Mouse (Mus musculus): ENCODE results near the gene Ak4. TPM values are rescaled to one million over a fixed set of nuclear protein-coding genes. Genes with fewer than 3 reads are reported as not detected.
"Not testable (repeated sequence)": the region's sequence is repeated elsewhere in the genome, so short reads cannot be mapped to it uniquely, and the experiment has no call there.

Gene Ak4
- total RNA-seq, 1 experiment from 2014 or later, result 0.12 TPM

DNA sequence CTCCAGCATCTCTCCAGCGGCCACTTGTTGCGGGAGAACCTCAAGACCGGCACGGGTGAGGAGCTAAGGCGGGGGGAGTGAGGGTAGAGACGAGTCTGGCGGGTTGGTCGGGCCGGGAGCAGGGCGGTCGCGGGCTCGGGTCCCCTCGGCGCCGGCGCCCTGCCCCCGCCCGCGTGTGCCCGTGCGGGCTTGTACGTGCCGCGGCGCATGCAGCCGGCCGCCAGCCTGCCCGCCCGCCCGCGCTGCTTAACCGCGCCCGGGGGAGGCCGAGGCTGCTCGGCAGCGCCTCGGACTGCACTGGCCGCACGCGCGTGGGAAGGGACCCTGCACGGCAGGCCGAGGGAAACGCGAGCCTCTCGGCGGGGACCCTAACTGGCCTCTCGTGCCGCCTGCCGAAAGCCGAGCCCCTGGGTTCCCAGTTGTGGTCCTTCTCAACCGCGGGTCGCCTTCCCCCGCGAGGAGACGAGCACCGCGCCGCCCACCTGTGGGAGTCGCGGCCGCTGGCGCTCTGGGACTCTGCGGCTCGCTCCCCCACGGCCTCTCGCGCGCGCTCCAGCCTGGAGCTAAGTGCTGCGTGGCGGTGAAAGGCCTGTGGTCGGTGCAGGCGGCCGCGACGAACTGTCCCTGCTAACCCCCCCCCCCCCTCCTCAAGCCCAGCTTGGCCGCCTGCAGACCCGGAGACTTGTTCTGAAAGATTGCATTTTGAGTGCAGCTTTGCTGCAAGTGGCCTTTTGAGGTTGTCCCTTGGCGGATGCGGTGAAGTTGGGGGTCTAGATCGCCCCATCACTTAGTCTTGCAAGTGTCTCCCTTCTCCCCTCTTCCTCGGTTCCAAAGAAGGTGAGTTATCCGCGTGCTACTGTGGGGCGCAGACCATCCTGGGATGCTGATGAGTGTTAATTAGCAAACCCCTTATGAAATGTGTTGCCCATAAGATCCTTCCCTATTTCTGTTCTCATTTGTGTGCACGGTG is 1.1 kb downstream of the Ak4 start:
- no peak for ATAC-seq (ENCODE audit: extremely low read depth, insufficient number of reproducible peaks, low FRiP score, poor library complexity, severe bottlenecking)

DNA sequence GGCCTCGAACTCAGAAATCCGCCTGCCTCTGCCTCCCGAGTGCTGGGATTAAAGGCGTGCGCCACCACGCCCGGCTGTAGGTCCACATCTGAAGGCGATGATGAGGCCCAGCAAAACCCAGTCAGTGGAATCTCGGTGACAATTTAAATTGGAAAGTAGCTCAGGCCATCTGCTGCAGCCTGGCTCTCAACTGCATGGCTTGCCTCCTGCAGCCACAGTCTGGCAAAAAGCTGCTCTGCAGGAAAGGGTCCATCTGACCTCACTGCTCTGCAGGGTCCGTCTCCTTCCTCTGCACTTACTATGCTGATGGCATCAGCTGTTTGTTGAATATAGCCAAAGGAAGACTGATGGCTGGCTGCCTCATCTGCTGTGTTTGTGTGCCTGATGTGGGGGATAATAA is 3.9 kb downstream of the Ak4 start:
- ATAC-seq (ENCODE audit: extremely low read depth, insufficient number of reproducible peaks, low FRiP score, poor library complexity, severe bottlenecking), result no peak

DNA sequence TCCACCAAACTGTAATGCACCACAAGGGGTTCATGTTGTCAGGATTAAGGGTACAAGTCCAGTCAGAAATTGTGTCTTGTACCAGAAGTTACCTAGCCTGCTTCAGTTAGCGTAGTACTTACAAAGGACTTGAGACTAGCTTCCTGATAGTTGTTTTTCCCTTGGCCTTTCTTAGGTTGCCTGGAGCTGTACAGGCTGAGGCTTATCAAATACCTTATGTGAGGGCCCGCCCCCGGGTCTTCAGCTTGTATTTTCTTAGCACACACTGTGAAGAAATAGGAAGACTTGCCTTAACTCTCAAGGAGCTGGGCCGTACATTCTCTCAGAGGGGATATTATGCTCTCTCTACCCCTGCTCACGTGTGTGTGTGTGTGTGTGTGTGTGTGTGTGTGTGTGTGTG is 4.5 kb downstream of the Ak4 start:
- no peak for ATAC-seq (ENCODE audit: extremely low read depth, insufficient number of reproducible peaks, low FRiP score, poor library complexity, severe bottlenecking)

DNA sequence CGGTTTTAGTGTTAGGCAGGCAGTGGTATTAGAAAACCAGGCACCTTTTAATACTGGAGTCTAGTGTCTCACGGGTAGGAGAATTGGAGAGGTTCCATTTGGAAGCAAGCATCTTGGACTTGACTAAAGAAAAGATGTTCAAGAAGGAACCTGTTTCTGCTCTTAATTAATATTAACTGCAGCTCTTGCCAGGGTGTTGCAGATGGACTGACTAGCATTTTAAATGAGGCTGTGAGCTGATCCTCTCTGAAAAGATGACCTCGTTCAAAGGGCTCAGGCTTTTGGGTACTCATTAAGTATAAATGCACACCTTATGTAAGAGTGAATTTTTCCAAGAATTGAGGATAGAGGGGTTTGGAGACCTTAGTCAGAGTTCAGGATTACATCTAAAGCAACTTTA is 5.4 kb downstream of the Ak4 start:
- no peak for ATAC-seq (ENCODE audit: extremely low read depth, insufficient number of reproducible peaks, low FRiP score, poor library complexity, severe bottlenecking)

DNA sequence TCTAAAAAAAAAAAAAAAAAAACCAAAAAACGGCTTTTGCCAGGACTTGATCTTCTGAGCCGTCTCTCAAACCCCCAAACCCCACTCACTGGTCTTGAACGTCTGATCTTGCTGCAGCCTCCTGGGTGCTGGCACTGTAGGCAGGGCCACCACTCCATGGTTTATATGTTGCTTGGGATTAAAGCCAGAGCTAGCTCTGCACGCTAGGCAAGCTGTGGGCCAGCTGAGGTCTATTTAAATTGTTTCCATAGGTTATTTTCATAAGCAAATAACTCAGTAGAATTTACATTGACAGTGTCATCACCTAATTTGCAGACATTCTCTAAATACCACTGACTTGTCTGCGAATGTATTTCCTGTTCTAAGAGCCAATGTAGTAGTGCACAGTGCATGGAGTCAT is 6.0 kb downstream of the Ak4 start:
- ATAC-seq (ENCODE audit: extremely low read depth, insufficient number of reproducible peaks, low FRiP score, poor library complexity, severe bottlenecking), result no peak

DNA sequence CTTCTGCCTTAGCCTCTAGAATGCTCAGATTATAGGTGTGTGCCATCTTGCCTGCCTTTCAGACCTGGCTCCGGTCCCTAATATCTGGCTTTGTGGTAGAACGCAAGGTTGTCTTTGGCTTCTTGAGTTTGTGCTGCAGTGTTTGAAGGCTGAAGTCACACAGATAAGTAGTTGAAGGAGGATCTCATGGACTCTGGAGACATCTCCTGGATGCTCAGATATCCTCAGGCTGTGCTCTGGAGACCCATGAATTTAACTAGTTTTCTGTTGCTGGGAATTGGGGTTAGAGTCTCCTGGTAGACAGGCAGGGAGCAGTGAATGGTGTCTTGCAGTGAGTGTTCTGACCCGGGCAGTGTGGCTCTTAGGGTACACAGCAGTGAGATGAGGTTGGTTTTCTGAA is 6.6 kb downstream of the Ak4 start:
- ATAC-seq (ENCODE audit: extremely low read depth, insufficient number of reproducible peaks, low FRiP score, poor library complexity, severe bottlenecking), result no peak

DNA sequence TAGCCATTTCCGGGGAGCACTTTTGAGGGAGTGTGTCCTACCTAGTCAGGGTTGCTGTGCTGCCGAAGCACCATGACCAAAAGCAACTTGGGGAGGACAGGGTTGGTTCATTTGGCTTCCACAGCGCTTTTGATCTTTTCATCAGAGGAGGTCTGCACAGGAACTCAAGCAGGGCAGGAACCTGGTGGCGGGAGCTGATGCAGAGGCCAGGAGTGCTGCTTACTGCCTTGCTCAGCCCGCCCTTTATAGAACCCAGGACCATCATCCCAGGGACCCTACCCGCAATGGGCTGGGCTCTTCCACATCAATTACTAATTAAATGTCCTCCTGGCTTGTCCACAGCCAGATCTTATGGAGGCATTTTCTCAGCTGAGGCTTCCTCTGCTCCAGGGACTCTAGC is 7.5 kb downstream of the Ak4 start:
- no peak for ATAC-seq (ENCODE audit: extremely low read depth, insufficient number of reproducible peaks, low FRiP score, poor library complexity, severe bottlenecking)

DNA sequence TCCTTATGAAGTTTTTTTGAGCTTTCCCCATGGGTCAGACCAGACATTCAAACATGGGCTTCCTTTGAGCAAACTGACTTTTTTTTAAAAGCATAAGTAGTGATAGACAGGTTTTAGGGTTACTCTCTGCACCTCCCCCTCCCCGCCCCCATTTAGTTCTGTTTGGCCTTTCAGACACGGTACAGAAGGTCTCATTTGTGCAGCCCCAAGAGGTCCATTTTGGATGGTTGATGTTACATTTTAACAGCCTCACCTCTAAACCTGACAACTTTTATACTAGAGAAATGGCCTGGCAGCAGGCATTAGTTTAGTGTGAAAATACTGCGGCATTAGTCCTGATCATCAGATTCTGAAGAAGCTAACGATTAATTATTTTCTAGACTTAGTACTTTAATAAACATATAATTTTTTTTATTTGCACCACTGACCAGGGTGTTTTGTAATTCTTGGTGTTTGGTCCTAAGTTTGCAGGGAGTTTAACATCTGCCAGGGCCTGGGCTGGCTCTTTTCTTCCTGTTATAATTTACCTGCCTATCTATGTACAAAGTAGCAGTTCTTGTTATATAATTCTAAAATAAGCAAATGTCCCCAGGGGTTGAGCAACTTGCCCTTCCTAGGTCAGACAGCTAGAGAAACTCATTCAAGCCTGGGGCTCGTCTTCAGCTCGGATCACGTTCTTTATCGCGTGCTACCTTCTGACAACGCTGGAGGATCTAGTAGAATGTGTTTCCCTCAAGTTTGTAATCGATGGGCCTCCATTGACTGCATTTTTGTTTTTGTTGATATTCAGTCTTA is 9.0 kb downstream of the Ak4 start:
- ATAC-seq (ENCODE audit: extremely low read depth, insufficient number of reproducible peaks, low FRiP score, poor library complexity, severe bottlenecking), result no peak

DNA sequence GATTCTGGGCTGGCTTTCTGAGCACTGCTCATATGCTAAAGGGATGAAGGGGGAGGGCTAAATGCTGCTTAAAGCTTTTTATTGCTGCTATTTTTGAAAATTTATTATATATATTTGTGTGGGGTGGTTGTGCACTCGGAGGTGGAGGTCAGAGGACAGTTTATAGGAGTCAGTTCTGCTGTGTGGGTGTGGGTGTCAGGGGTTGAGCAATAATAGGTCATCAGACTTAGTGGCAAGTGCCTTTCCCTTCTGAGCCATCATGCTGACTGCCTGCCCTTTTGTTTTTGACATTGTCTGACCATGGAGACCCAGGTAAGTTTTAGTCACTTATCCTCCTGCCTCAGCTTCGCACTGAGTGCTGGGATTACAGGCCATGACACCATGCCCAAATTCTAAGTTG is 10.0 kb downstream of the Ak4 start:
- ATAC-seq (ENCODE audit: extremely low read depth, insufficient number of reproducible peaks, low FRiP score, poor library complexity, severe bottlenecking), result no peak

DNA sequence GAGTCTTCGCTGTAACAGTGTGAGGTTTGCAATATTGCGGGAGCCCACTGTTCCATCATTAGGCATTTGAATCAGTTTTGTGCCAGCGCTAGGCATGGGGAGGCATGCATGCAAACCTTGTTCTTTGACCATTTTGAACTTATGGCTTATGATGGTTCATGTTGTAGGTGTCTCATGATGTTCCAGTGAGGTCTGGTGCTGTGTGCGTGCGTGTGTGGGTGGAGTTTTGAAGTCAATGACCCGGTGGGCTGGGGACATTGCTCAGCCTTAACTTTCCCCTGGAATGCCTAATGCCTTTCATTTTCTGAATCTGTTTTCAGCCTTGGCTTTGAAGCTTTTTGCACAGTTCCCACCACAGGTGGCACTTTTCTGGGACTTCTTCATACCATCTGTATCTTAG is 10.9 kb downstream of the Ak4 start:
- no peak for ATAC-seq (ENCODE audit: extremely low read depth, insufficient number of reproducible peaks, low FRiP score, poor library complexity, severe bottlenecking)

DNA sequence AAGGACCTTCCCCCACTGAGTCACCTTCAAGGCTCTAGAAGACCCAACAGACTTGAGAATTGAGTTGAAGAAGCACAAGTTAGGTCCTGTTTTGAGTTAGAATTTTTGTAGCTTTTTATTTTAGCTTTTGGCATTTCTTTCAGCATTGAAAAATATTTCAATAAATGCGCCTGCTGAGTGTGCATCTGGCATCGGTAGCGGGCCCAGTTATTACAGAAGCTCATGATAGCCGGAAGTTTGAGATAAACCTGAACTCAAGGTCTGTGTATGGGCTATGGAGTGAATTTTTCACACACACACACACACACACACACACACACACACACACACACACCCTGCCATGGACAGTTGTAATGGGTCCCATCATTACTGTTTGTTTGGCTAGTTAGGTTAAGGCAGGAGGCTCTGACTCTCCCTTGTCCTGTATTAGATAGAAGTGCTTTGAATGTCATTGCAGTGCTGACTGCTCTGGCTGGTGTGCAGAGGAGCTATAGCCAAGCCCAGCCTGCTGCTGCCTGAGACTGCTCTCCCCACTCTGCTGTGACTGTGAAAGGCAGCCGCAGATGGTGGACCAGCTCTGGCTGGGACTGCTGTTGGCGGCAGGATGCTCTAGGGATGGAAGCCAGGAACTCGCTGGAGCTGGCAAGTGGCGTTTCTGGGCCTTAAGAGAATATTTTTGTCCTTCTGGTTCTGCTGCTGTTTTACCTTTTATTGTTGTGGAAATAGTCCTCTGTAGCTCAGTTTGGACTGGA is 17.9 kb downstream of the Ak4 start:
- ATAC-seq (ENCODE audit: extremely low read depth, insufficient number of reproducible peaks, low FRiP score, poor library complexity, severe bottlenecking), result no peak

DNA sequence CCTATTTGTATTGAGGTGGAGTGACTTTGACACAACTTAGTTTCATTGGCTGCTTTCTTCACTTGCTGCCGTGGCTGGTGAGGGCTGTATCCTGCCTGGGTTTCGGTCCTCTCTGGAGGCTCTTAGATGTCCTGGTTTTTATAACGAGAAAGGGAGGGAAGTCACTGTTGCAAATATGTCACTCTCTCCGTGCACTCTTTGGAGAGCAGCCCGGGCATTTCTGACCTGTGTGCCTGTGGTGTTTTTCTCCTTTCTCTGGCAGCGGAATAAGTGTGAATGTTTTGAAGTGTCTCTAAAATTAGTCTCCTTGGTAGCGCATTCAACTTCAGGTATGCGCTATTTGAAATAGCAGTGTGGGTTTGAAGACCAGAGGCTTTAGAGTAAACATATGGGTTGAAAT is 19.2 kb downstream of the Ak4 start:
- no peak for ATAC-seq (ENCODE audit: extremely low read depth, insufficient number of reproducible peaks, low FRiP score, poor library complexity, severe bottlenecking)

DNA sequence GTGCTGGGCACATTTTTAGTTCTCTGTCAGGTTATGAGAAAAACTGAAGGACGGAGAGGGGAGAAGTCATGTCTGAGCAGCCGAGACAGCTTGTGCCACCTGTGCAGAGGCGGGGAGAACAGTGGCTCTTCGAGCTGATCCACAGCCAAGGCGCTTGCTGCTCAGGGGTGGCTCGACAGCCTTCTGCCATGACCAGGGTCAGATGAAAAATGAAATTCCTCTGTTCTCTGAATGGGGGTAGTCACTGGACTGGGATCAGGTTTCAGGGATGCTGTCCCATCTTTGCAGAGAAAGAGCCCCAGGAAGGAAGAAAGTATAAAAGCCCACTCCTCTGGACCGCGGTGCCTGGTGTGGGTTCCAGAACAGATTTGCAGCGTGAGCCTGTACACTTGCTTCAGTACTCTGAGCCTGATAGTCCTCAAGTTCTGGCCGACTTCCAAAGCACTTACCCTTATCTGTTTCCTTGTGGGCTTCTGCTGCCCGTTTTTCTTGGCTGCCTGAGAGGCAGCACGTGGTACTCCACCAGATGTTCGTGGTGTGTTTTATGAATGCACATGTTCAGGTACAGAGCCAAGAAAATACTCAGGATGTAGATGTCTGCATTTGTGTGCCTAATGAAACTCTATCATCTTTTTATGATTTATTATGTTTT is 20.8 kb downstream of the Ak4 start:
- ATAC-seq (ENCODE audit: extremely low read depth, insufficient number of reproducible peaks, low FRiP score, poor library complexity, severe bottlenecking), result no peak

DNA sequence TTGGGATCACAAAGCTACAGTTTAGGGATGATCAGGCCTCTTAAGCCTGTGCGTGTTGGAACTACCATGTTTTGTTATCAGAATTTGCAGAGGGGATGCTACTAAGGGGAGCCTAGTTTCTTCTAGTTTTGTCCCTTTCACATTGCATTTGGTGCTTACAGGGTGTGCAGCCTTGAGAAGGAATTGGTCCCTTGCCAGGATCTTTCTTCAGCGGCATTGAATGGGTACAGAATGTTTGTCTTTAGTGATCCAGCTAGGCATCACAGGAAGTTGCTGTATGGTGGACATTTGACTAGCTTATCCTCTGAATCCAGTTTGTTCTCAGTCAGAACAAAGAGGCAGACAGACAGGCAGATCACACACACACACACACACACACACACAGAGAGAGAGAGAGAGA is 23.7 kb downstream of the Ak4 start:
- no peak for ATAC-seq (ENCODE audit: extremely low read depth, insufficient number of reproducible peaks, low FRiP score, poor library complexity, severe bottlenecking)

DNA sequence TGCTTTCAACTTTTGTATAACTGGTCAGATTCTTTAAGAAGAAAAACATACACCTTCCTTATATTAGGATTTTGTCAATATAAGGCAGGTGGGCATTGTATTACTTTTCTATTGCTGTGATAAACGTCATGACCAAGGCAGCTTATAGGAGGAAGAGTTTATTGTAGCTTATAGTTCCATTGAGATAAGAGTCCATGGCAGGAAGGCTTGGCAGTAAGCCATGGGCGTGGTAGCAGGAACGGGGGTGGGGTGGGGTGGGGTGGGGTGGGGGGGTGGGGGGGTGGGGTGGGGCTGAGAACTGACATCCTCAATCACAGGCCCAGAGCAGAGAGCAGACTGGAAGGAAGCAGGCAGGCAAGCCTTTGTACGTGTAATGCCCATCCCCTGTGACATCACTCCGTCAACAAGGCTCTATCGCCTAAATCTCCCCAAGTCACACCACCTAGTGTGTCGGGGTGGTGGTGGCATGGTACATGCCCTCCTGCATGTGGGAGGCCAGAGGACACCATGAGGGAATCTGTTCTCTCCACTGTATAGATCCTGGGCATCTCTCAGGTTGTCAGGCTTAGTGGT is 24.4 kb downstream of the Ak4 start:
- no peak for ATAC-seq (ENCODE audit: extremely low read depth, insufficient number of reproducible peaks, low FRiP score, poor library complexity, severe bottlenecking)

DNA sequence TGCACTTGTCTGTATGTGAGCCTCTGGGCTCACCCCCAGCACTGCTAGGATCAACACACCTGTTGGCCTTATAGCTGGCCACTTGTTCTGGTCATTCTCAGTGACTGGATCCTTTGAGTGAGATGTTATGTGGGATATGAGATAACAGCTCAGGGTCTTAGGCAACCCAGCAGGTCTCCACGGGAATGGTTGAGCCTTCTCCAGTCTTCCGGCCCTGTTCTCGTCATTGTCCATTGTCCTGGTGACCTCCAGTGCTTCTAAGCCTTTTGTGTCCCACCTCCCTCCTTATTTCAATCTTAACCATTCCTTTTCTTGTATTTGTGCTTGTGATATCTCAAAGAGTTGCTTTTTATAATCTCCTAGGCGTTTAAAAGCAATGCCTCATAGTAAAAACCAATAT is 26.6 kb downstream of the Ak4 start:
- ATAC-seq (ENCODE audit: extremely low read depth, insufficient number of reproducible peaks, low FRiP score, poor library complexity, severe bottlenecking), result no peak

DNA sequence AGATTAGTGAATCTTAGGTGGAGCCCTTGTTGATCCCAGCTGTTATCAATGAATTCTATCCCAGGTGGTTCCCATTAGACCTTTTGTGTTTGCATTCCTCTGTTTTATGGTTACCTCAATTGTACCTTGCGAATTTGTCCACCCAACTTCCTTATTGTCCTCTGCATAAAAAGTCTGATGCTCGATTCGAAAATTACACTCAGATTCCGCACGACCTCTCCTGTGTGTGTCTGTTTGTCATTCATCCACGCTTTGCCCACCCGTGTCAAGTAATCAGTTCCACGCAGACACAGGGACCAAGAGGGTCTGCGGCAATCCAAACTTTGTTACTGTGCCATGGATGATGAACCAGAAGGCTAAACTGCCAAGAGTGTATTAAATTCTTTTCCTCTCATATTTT is 27.5 kb downstream of the Ak4 start:
- not testable (repeated sequence) for ATAC-seq (ENCODE audit: extremely low read depth, insufficient number of reproducible peaks, low FRiP score, poor library complexity, severe bottlenecking)

DNA sequence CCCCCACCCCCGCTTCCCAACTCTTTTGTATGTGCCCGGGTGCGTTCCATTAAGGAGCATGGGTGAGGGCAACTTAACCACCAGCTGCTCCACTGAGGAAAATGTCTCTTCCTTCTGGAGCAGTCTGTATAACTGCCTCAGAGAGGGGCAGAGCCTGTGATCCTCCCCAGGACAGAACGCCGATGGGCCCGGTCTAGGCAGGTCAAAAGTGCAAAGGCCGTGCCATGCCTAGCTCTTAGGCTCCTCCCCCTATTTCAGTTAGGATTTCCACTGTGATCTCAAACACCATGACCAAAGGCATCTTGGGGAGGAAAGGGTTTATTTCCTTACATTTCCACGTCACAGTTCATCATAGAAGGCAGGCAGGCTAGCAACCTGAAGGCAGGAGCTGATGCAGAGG is 29.6 kb downstream of the Ak4 start:
- ATAC-seq (ENCODE audit: extremely low read depth, insufficient number of reproducible peaks, low FRiP score, poor library complexity, severe bottlenecking), result no peak

DNA sequence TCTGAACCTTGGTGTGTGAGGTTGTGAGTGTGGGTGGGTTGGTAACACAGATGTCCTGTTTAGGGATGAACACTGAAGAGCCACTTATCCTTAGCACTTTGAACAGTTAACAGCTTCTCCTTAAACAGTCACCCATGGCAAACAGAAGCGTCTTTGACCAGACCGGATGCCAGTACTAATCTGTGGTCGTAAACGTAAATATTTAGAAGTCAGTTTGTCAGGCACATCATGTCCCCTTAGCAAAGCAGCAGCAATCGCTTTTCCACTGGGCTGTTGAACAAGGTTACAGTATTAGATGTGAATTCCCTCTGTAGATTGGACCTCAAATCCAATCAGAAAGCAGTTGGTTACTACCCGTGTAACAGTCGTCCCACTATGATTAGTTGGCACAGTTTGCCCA is 30.3 kb downstream of the Ak4 start:
- no peak for ATAC-seq (ENCODE audit: extremely low read depth, insufficient number of reproducible peaks, low FRiP score, poor library complexity, severe bottlenecking)

All from neutrophil, adult 5-6 weeks (primary cell).